Mouse (Mus musculus) myocyte (in vitro differentiated cells): ENCODE data around the gene BC024978.

Experiments used
- CEBPB ChIP-seq: IDR thresholded peaks from 2 replicates; pipeline ENCODE4 v1.6.1; 2011; ENCODE audit warnings: mild to moderate bottlenecking, moderate library complexity; ENCODE audit not compliant: poor library complexity, insufficient read depth, severe bottlenecking
- MAX ChIP-seq: IDR thresholded peaks from one replicate; pipeline ENCODE4 v1.6.1; 2011; ENCODE audit warnings: low read depth, mild to moderate bottlenecking, control low read depth
- POLR2A ChIP-seq: IDR thresholded peaks from one replicate; pipeline ENCODE4 v1.6.1; 2011; ENCODE audit warnings: low read depth, mild to moderate bottlenecking, control low read depth, moderate library complexity; ENCODE audit not compliant: insufficient read length
- POLR2AphosphoS2 ChIP-seq: IDR thresholded peaks from one replicate; pipeline ENCODE4 v1.6.1; 2011; ENCODE audit warnings: low read depth, control low read depth; ENCODE audit not compliant: insufficient read length
- REST ChIP-seq: IDR thresholded peaks from one replicate; pipeline ENCODE4 v1.6.1; 2011; ENCODE audit warnings: mild to moderate bottlenecking, control low read depth, moderate library complexity; ENCODE audit not compliant: insufficient read depth, insufficient read length
- TCF12 ChIP-seq: IDR thresholded peaks from one replicate; pipeline ENCODE4 v1.6.1; 2011; ENCODE audit warnings: mild to moderate bottlenecking, control low read depth; ENCODE audit not compliant: poor library complexity, insufficient read depth, severe bottlenecking
- TCF3 ChIP-seq: IDR thresholded peaks from one replicate; pipeline ENCODE4 v1.6.1; 2011; ENCODE audit warnings: low read depth, control low read depth; ENCODE audit not compliant: insufficient read length
- USF1 ChIP-seq: IDR thresholded peaks from one replicate; pipeline ENCODE4 v1.6.1; 2011; ENCODE audit warnings: low read depth, mild to moderate bottlenecking, control low read depth, moderate library complexity

GRCm38 (mm10) chr7:27237527-27237926 lies 41.9 kb downstream of the BC024978 start:
- no peak for TF ChIP-seq POLR2A
- TF ChIP-seq CEBPB: no peak
- no peak for TF ChIP-seq TCF12
- no peak for TF ChIP-seq USF1
- no peak for TF ChIP-seq TCF3
- TF ChIP-seq MAX: no peak
- TF ChIP-seq POLR2AphosphoS2: no peak
- TF ChIP-seq REST: no peak
